Mouse (Mus musculus) olfactory bulb, adult 2 months (tissue): ENCODE data around the gene Anp32e. TPM values are rescaled to one million over a fixed set of nuclear protein-coding genes. Genes with fewer than 3 reads are reported as not detected.

Experiments
- H3K27ac ChIP-seq: fragments of 200-500 bp; 2 replicates; pipeline ENCODE4 v1.5.1; 2012; ENCODE audit warnings: low read depth, low read length; ENCODE audit not compliant: insufficient read depth
- H3K4me1 ChIP-seq: fragments of 200-500 bp; 2 replicates; pipeline ENCODE4 v1.6.1; 2012; ENCODE audit warnings: low read length; ENCODE audit not compliant: control insufficient read depth, insufficient read depth
- H3K4me3 ChIP-seq: fragments of 200-500 bp; 2 replicates; pipeline ENCODE4 v1.5.1; 2012; ENCODE audit warnings: mild to moderate bottlenecking, low read depth, low read length, moderate library complexity; ENCODE audit not compliant: insufficient read depth
- CTCF ChIP-seq: fragments of 200-500 bp; IDR thresholded peaks from 2 replicates; pipeline ENCODE4 v1.5.1; 2012; ENCODE audit warnings: low read depth, mild to moderate bottlenecking, low read length, moderate library complexity; ENCODE audit not compliant: insufficient read depth
- POLR2A ChIP-seq: fragments of 200-500 bp; IDR thresholded peaks from 2 replicates; pipeline ENCODE4 v1.6.1; 2012; ENCODE audit warnings: mild to moderate bottlenecking, low read depth, low read length, moderate library complexity; ENCODE audit not compliant: insufficient read depth
- WGBS: fragments of 180-500 bp; shearing (Covaris S2); methylation state at CpG from one replicate; pipeline ENCODE4 v1.1.7; 2018; 5-methylcytosine and 5-hydroxymethylcytosine counted together
- polyA plus RNA-seq: library from polyadenylated mRNA; stranded (reverse); fragments of >200 nt; gene quantifications from 2 replicates; pipeline ENCODE4 v1.2.4, GENCODE M21; 2012; ENCODE audit warnings: low replicate concordance; ENCODE audit not compliant: missing spikeins, insufficient read depth, insufficient read length

Gene Anp32e
- polyA plus RNA-seq = 541 and 1,043 TPM in 2 replicates

GRCm38 (mm10) chr3:95928658-95929503 lies at the start of gene Anp32e:
TSS of gene Anp32e (plus strand) at chr3:95929246.
- WGBS = under 1% methylated on average over 49 of the region's 49 CpGs
- peak within 1 kb of the TSS; percentile 88 for H3K27ac ChIP-seq
- 0 out of 2 replicates have a peak, but pooled peaks cover 2% of the 10 kb centered on the region for H3K4me1 ChIP-seq
- no peak for TF ChIP-seq CTCF
- peak; percentile 67 for TF ChIP-seq POLR2A
- H3K4me3 ChIP-seq = peak within 1 kb of the TSS; percentile 85

DNA sequence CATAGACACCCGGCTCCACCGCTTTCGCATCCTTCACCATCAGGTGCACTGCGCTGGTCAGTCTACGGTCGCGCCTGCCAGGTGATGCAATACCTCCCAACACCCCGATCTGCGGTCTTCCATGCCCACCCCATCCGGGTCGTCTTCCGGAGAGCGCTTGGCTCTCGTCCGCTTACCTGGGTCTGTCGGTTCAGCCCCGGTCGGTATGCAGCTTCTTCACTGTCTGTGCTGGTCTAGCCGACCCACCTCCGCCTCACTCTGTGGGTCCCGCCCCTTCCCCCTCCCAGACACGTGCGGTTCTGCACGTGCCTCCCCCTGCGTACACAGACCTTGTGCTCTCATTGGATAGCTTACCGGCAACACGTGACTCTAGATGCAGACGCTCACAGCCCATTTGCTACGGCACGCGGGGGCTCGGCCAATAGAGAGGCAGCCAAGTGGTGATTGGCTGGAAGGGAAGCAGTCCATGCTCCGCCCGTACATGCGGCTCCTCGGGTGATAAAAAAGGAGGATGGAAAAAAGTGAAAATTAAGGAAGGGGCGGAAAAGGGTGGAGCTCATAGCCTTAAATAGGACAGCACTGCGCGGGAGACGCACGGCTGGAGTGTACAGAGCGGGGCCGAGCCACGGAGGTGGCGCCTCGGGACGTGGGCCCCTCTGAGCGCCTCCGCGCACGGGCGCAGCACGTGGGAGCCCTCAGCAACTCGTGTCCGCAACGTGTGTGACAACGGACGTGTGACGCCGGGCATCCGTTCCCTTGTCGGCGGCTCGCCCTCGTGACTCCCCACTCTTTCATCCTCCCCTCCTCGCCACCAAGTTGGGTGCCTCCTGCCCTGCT lies 46.8 kb upstream of the Anp32e start, which contains the start of gene Ciart:
Gene Ciart (minus strand): TSS at position 273 of the 837 bp plus-strand sequence.
- TF ChIP-seq POLR2A (peak; percentile 31; the same call in 1 of the 2 replicates), CTCF (no peak)
- Histone ChIP-seq H3K4me1 (peaks cover 2% of the 10 kb centered on the region), H3K4me3 (peak within 1 kb of the TSS; percentile 61), H3K27ac (peak within 1 kb of the TSS; percentile 86)
- WGBS = under 1% methylated on average over 66 of the region's 66 CpGs

DNA sequence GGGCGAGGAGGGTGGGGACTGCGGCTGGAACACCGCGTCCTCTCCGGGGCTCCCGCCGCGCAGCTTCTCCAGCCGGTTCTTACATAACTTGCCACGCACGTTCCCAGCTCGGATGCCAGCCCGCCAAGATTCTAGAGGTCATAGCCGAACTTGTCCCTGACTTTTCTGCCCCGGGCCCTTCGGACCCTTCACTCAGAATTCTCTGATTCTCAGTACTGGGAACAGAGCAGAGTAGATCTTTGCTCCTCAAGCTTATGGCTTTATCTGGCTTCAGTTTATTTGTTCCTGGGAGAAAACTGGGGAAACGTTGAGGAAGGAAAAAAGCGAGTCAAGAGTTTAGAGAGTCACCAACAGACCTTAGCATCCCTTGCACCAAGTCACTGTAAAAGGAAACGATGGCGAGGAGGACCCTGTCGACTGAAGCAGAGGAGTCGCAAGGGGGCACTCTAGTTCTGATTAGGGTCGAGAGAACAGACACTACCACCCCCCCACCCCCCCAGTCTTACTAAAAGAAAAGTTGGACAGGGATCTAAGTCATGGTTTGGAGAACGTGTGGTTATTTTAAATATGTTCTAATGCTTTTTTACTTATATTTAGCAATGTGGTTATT lies 46.1 kb upstream of the Anp32e start:
- under 1% methylated on average over 24 of the region's 24 CpGs for WGBS
- H3K4me1 ChIP-seq = peaks cover 2% of the 10 kb centered on the region
- 0 out of 2 replicates have a peak, but pooled peaks have one; percentile 24 for TF ChIP-seq CTCF
- TF ChIP-seq POLR2A = no peak
- peak overlapping the region; percentile 86 for H3K27ac ChIP-seq
- H3K4me3 ChIP-seq = peak overlapping the region; percentile 61

DNA sequence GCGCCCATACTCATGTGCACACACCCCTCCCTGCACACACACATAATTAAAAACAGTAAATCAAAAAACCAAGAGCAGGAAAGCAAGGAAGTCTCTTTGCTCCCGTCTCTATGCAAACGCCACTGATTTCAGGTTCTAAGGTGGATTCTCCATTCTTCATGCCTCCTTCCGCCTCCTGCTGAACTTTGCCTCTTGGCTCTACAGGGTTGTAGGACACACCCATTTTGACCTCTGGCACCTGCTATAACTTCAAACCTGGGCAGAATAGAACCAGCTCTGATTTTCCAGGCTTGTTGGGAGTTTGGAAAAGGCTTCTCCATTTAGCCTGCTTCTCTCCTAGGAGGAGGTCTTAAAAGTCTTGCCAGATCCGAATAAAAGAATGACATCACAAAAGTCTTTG lies 44.6 kb upstream of the Anp32e start:
- no peak for TF ChIP-seq POLR2A
- no peak for TF ChIP-seq CTCF
- 92% methylated on average over 5 of the region's 5 CpGs for WGBS
- Histone ChIP-seq H3K4me1 (peaks cover 2% of the 10 kb centered on the region), H3K27ac (no peak overlapping the region), H3K4me3 (no peak overlapping the region)

GRCm38 (mm10) chr3:95887596-95887995 lies 41.5 kb upstream of the Anp32e start:
- Histone ChIP-seq H3K4me1 (peaks cover 12% of the 10 kb centered on the region; the same call in 1 of the 2 replicates), H3K27ac (no peak overlapping the region), H3K4me3 (no peak overlapping the region)
- TF ChIP-seq CTCF (no peak), POLR2A (no peak)
- 84% methylated on average over 4 of the region's 4 CpGs for WGBS

GRCm38 (mm10) chr3:95889664-95890063 lies 39.4 kb upstream of the Anp32e start:
- peaks cover 14% of the 10 kb centered on the region; the same call in 1 of the 2 replicates for H3K4me1 ChIP-seq
- 79% methylated on average over 3 of the region's 3 CpGs for WGBS
- no peak overlapping the region for H3K27ac ChIP-seq
- TF ChIP-seq POLR2A = no peak
- TF ChIP-seq CTCF = no peak
- H3K4me3 ChIP-seq = no peak overlapping the region

DNA sequence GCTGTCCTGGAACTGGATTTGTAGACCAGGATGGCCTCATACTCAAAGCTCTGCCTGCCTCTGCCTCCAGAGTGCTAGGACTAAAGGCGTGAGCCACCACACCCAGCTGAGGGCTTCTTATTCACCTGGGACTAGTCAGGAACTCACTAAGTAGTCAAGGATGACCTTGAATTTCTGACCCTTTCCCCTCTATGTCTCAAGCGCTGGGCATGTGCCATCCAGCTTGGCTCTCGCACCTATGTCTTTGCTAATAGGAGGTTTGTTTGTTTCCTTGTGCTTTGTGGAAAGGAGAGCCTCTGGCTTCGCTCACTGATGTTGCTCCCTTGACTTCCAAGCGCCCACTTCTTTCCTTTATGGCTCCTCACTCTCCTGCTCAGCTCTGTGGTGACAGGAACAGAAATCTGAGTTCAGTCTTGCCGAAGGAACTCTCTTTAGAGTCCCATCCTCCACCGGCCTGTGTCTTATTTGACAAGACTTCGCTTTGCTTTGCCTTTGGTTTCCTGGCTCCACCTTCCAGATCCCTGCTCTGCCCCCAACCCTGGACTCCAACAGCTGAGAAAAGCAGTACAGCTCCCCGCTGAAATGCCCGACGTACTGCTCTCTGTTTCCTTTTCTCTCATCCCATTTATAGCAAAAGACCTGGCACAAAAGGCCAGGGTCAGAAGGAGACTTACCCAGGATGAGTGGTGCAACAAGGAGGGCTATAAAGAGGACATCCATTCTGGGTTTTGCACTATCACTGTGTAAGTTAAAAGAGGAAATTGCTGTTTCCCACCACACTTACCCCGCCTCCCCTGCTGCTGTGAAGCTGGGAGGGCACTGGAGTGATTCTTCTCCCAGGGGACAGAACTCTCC lies 37.6 kb upstream of the Anp32e start, which contains the start of gene BC028528:
Gene BC028528 (minus strand): TSS at position 795 of the 855 bp plus-strand sequence.
- TF ChIP-seq CTCF = no peak
- TF ChIP-seq POLR2A = no peak
- Histone ChIP-seq H3K4me1 (peaks cover 22% of the 10 kb centered on the region), H3K27ac (peak within 1 kb of the TSS; percentile 58), H3K4me3 (no peak within 1 kb of the TSS)
- 39% methylated on average over 12 of the region's 12 CpGs for WGBS
